Mouse (Mus musculus): ENCODE results near the gene Abcg2. TPM values are rescaled to one million over a fixed set of nuclear protein-coding genes. Genes with fewer than 3 reads are reported as not detected.

Abcg2 gene
- polyA plus RNA-seq, 2 experiments: 29.5 to 42.9 TPM

DNA sequence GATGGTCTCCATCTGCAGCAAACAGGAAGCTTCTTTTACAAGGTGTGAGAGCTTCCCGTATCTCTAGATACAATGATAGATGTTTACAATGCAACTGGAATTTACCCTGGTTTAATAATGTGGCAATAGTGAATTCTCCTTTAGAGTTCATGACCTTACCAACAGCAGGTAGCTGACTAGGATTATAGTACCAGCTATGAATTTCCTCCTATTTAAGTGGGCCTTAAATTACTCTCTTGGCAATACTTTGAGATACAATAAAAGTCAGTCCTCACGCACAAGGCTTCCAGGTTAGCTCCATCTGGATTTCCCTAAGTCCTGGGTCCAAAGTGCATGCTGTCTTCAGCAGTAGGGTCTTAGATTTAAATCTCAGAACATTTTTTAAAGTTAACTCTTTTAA is 109.9 kb downstream of the Abcg2 start:
- Histone ChIP-seq H3K4me1 (ENCODE audit: control insufficient read depth, insufficient read depth, low read length) (no peaks in the 10 kb centered on the region), H3K4me2 (replicated peaks; ENCODE audit: low read depth, low read length, severe bottlenecking) (no peak overlapping the region), H3K27me3 (ENCODE audit: control insufficient read depth, insufficient read depth, low read length) (no peaks in the 10 kb centered on the region), H3K27ac (replicated peaks; ENCODE audit: low read depth, low read length) (no peak overlapping the region), H3K4me3 (replicated peaks; ENCODE audit: low read length) (no peak overlapping the region), H3K9me3 (ENCODE audit: control insufficient read depth, low read length) (no peaks in the 10 kb centered on the region), H3K36me3 (ENCODE audit: control insufficient read depth, insufficient read depth, low read length) (no peaks in the 10 kb centered on the region), H3K9ac (ENCODE audit: low read depth, low read length, severe bottlenecking) (no peak overlapping the region)
- no peak for DNase-seq (ENCODE audit: low spot score)
- TF ChIP-seq POLR2A (IDR thresholded peaks at IDR 0.05; ENCODE audit: borderline replicate concordance, extremely low read depth, insufficient read depth, insufficient read length): no peak
- 48% methylated on average over 2 of the region's 2 CpGs for WGBS
- ATAC-seq (ENCODE audit: low FRiP score, low read depth): no peak

DNA sequence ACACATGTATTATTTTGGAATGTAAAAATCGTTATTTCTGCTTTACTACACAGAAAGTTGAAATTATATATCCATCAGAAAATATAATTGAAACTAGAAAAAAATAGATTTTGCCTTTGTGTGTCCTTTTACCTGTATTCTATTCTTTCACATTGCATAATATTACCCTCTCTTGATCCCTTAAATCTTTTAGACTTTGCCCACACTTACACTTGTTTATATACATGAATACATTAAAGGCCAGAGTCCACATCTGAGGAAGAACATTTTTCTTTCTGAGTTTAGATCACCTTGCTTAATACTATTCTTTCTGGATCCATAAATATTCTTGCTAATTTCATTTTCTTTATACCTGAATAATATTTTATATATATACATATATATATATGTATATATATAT is 110.4 kb downstream of the Abcg2 start:
- 81% methylated on average over 1 of the region's 1 CpGs for WGBS
- no peak for DNase-seq (ENCODE audit: low spot score)
- H3K4me2 ChIP-seq (replicated peaks; ENCODE audit: low read depth, low read length, severe bottlenecking): no peak overlapping the region
- H3K27me3 ChIP-seq (ENCODE audit: control insufficient read depth, insufficient read depth, low read length): no peaks in the 10 kb centered on the region
- no peaks in the 10 kb centered on the region for H3K9me3 ChIP-seq (ENCODE audit: control insufficient read depth, low read length)
- ATAC-seq (ENCODE audit: low FRiP score, low read depth): no peak
- TF ChIP-seq POLR2A (IDR thresholded peaks at IDR 0.05; ENCODE audit: borderline replicate concordance, extremely low read depth, insufficient read depth, insufficient read length): no peak
- H3K27ac ChIP-seq (replicated peaks; ENCODE audit: low read depth, low read length): no peak overlapping the region
- no peaks in the 10 kb centered on the region for H3K36me3 ChIP-seq (ENCODE audit: control insufficient read depth, insufficient read depth, low read length)
- no peaks in the 10 kb centered on the region for H3K4me1 ChIP-seq (ENCODE audit: control insufficient read depth, insufficient read depth, low read length)
- no peak overlapping the region for H3K4me3 ChIP-seq (replicated peaks; ENCODE audit: low read length)
- H3K9ac ChIP-seq (ENCODE audit: low read depth, low read length, severe bottlenecking): no peak overlapping the region

DNA sequence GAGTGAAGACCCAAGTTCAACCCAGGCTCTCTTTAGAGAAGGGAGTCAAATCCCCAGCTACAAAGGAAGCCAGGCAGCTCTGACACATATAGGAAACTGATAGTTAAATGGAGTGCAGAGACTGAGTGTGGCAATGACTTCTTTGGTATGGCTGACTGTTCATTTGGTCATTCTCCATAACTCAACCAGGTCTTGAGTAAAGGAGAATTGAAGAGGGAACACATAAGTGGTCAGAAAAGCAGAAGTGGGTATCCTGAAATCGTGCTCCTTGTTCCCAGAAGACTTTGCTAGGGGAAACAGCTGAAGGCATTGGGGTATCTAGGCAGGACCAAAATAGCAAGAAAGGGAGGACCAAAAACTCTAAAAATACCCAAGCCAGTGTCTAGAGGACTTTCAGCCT is 126.0 kb downstream of the Abcg2 start:
- no peak for ATAC-seq (ENCODE audit: low FRiP score, low read depth)
- no peak overlapping the region for H3K27ac ChIP-seq (replicated peaks; ENCODE audit: low read depth, low read length)
- H3K4me3 ChIP-seq (replicated peaks; ENCODE audit: low read length): no peak overlapping the region
- H3K4me1 ChIP-seq (ENCODE audit: control insufficient read depth, insufficient read depth, low read length): no peaks in the 10 kb centered on the region
- no peak for DNase-seq (ENCODE audit: low spot score)
- 70% methylated on average over 1 of the region's 1 CpGs for WGBS
- no peaks in the 10 kb centered on the region for H3K36me3 ChIP-seq (ENCODE audit: control insufficient read depth, insufficient read depth, low read length)
- no peak overlapping the region for H3K4me2 ChIP-seq (replicated peaks; ENCODE audit: low read depth, low read length, severe bottlenecking)
- no peak for TF ChIP-seq POLR2A (IDR thresholded peaks at IDR 0.05; ENCODE audit: borderline replicate concordance, extremely low read depth, insufficient read depth, insufficient read length)
- no peak overlapping the region for H3K9ac ChIP-seq (ENCODE audit: low read depth, low read length, severe bottlenecking)
- no peaks in the 10 kb centered on the region for H3K27me3 ChIP-seq (ENCODE audit: control insufficient read depth, insufficient read depth, low read length)
- H3K9me3 ChIP-seq (ENCODE audit: control insufficient read depth, low read length): no peaks in the 10 kb centered on the region

DNA sequence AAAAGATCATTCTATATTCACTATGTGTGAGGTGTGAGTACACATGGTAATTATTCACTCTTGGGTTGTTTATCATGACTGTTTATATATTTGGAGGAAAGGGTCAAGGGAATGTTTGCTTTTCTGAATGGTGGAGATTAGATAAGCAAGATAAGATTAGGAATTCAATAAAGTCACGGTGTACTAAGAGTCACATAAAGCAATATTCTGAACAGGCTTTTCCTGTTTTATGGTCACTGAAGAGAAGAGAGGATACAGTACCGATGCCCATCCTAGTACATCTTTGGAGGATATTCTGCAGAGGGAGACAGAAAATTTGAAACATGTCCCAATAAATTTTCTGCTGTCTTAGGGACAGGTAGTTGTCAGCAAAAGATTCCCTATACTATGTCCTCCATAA is 127.6 kb downstream of the Abcg2 start:
- H3K9ac ChIP-seq (ENCODE audit: low read depth, low read length, severe bottlenecking): no peak overlapping the region
- WGBS: 75% methylated on average over 2 of the region's 2 CpGs

DNA sequence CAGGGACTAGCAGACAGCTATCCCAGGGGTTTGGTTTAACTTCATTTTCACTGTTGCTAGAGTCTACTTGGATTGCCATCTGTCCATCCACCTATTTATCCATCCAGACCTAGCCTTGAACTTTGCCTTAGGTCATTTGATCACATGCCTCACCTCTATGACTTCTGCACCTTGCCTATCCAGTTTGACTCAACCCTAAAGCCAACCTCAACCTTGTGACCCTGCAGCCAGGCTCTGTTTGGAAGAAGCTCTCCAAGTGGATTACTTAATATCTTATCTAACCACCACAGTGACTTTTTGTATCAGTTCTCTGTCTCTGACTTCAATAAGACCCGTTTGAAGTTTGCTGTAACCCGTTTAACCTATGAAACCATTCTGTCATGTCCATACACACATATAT is 149.5 kb downstream of the Abcg2 start:
- no peak for TF ChIP-seq POLR2A (IDR thresholded peaks at IDR 0.05; ENCODE audit: borderline replicate concordance, extremely low read depth, insufficient read depth, insufficient read length)
- no peaks in the 10 kb centered on the region for H3K9me3 ChIP-seq (ENCODE audit: control insufficient read depth, low read length)
- H3K36me3 ChIP-seq (ENCODE audit: control insufficient read depth, insufficient read depth, low read length): no peaks in the 10 kb centered on the region
- H3K4me2 ChIP-seq (replicated peaks; ENCODE audit: low read depth, low read length, severe bottlenecking): no peak overlapping the region
- H3K9ac ChIP-seq (ENCODE audit: low read depth, low read length, severe bottlenecking): no peak overlapping the region
- ATAC-seq (ENCODE audit: low FRiP score, low read depth) (no peak), DNase-seq (ENCODE audit: low spot score) (no peak)
- H3K4me3 ChIP-seq (replicated peaks; ENCODE audit: low read length): no peak overlapping the region
- H3K4me1 ChIP-seq (ENCODE audit: control insufficient read depth, insufficient read depth, low read length): no peaks in the 10 kb centered on the region
- 82% methylated on average over 2 of the region's 2 CpGs for WGBS
- H3K27me3 ChIP-seq (ENCODE audit: control insufficient read depth, insufficient read depth, low read length): no peaks in the 10 kb centered on the region
- no peak overlapping the region for H3K27ac ChIP-seq (replicated peaks; ENCODE audit: low read depth, low read length)

More for the DNA sequence above, 127.6 kb downstream of the Abcg2 start:
- no peaks in the 10 kb centered on the region for H3K4me1 ChIP-seq (ENCODE audit: control insufficient read depth, insufficient read depth, low read length)
- TF ChIP-seq POLR2A (IDR thresholded peaks at IDR 0.05; ENCODE audit: borderline replicate concordance, extremely low read depth, insufficient read depth, insufficient read length): no peak
- ATAC-seq (ENCODE audit: low FRiP score, low read depth): no peak
- no peak overlapping the region for H3K4me3 ChIP-seq (replicated peaks; ENCODE audit: low read length)
- no peak overlapping the region for H3K4me2 ChIP-seq (replicated peaks; ENCODE audit: low read depth, low read length, severe bottlenecking)
- H3K9me3 ChIP-seq (ENCODE audit: control insufficient read depth, low read length): no peaks in the 10 kb centered on the region
- DNase-seq (ENCODE audit: low spot score): no peak
- no peaks in the 10 kb centered on the region for H3K27me3 ChIP-seq (ENCODE audit: control insufficient read depth, insufficient read depth, low read length)
- H3K36me3 ChIP-seq (ENCODE audit: control insufficient read depth, insufficient read depth, low read length): no peaks in the 10 kb centered on the region
- no peak overlapping the region for H3K27ac ChIP-seq (replicated peaks; ENCODE audit: low read depth, low read length)

- DNase-seq (ENCODE audit: low spot score) (peak; percentile 6), ATAC-seq (ENCODE audit: low FRiP score, low read depth) (no peak)
- no peak overlapping the region for H3K9ac ChIP-seq (ENCODE audit: low read depth, low read length, severe bottlenecking)
- no peak overlapping the region for H3K4me3 ChIP-seq (replicated peaks; ENCODE audit: low read length)
- no peaks in the 10 kb centered on the region for H3K36me3 ChIP-seq (ENCODE audit: control insufficient read depth, insufficient read depth, low read length)
- 89% methylated on average over 1 of the region's 1 CpGs for WGBS
- no peaks in the 10 kb centered on the region for H3K4me1 ChIP-seq (ENCODE audit: control insufficient read depth, insufficient read depth, low read length)
- no peak for TF ChIP-seq POLR2A (IDR thresholded peaks at IDR 0.05; ENCODE audit: borderline replicate concordance, extremely low read depth, insufficient read depth, insufficient read length)
- no peak overlapping the region for H3K4me2 ChIP-seq (replicated peaks; ENCODE audit: low read depth, low read length, severe bottlenecking)
- H3K27me3 ChIP-seq (ENCODE audit: control insufficient read depth, insufficient read depth, low read length): no peaks in the 10 kb centered on the region
- H3K9me3 ChIP-seq (ENCODE audit: control insufficient read depth, low read length): no peaks in the 10 kb centered on the region
- no peak overlapping the region for H3K27ac ChIP-seq (replicated peaks; ENCODE audit: low read depth, low read length)
Observed at GRCm38 (mm10) chr6:58735090-58735489, 150.8 kb downstream of the Abcg2 start.

Other genes with a start within 250 kb of the Abcg2 start
- not detected in 2 replicates for gene Vmn1r30, start 141.1 kb upstream of the Abcg2 start, polyA plus RNA-seq (2012; rRNA removed)
- not detected in 2 replicates for gene Vmn1r30, start 141.1 kb upstream of the Abcg2 start, polyA plus RNA-seq (2014; fragmentation: Nextera tagmentation; extraction: Ambion mirVana)
- gene Vmn1r31, start 109.2 kb upstream of the Abcg2 start, polyA plus RNA-seq (2012; rRNA removed): not detected in 2 replicates
- not detected in 2 replicates for gene Vmn1r31, start 109.2 kb upstream of the Abcg2 start, polyA plus RNA-seq (2014; fragmentation: Nextera tagmentation; extraction: Ambion mirVana)
- gene Herc3, start 246.9 kb downstream of the Abcg2 start, polyA plus RNA-seq (2012; rRNA removed): 16.1 and 17.4 TPM in 2 replicates
- 7.8 and 10.0 TPM in 2 replicates for gene Herc3, start 246.9 kb downstream of the Abcg2 start, polyA plus RNA-seq (2014; fragmentation: Nextera tagmentation; extraction: Ambion mirVana)

Measured in limb, embryonic 14.5 days (tissue).